In genomic region chr15:83164971-83165471, GRCm38 (mm10) we compare ENCODE assay signal across 8 mouse cellular contexts. TPM values are rescaled to one million over a fixed set of nuclear protein-coding genes. Genes with fewer than 3 reads are reported as not detected.
A peak's percentile ranks its signal among the peaks of the same experiment; 100 is the strongest.
DNase-seq lines count a peak whose midpoint lies in the region; ATAC-seq and TF ChIP-seq lines count a peak whose summit lies in the region.

No protein-coding gene starts in this region.

- TF ChIP-seq CTCF in gastrocnemius, adult 2 months (IDR thresholded peaks at IDR 0.05) = no peak

- ATAC-seq in midbrain, embryonic 11.5 days (ENCODE audit: low FRiP score) = no peak
- no peak for ATAC-seq in midbrain, embryonic 14.5 days (ENCODE audit: low FRiP score, low TSS enrichment)
- peak; percentile 53 for ATAC-seq in lung, embryonic 15.5 days (ENCODE audit: borderline replicate concordance, extremely low read depth, low FRiP score, low TSS enrichment)

- H3K9me3 ChIP-seq in midbrain, embryonic 11.5 days (ENCODE audit: control insufficient read depth, low read length) = no peaks in the 10 kb centered on the region
- no peaks in the 10 kb centered on the region for H3K9me3 ChIP-seq in midbrain, embryonic 14.5 days (ENCODE audit: control insufficient read depth, low read length)
- H3K9me3 ChIP-seq in lung, embryonic 15.5 days = no peaks in the 10 kb centered on the region

- peaks cover 14% of the 10 kb centered on the region for H3K4me1 ChIP-seq in midbrain, embryonic 11.5 days (ENCODE audit: control insufficient read depth, insufficient read depth, low read length)
- H3K4me1 ChIP-seq in midbrain, embryonic 14.5 days (ENCODE audit: control insufficient read depth, insufficient read depth, low read length) = no peaks in the 10 kb centered on the region
- H3K4me1 ChIP-seq in lung, embryonic 15.5 days = peaks cover 46% of the 10 kb centered on the region

- no peak overlapping the region for H3K4me3 ChIP-seq in midbrain, embryonic 11.5 days (ENCODE audit: low read depth, low read length)
- no peak overlapping the region for H3K4me3 ChIP-seq in midbrain, embryonic 14.5 days (replicated peaks; ENCODE audit: low read depth, low read length)
- H3K4me3 ChIP-seq in gastrocnemius, adult 2 months = peak overlapping the region; percentile 26
- no peak overlapping the region for H3K4me3 ChIP-seq in lung, embryonic 15.5 days

- no peak overlapping the region for H3K9ac ChIP-seq in midbrain, embryonic 11.5 days (ENCODE audit: low read length)
- H3K9ac ChIP-seq in midbrain, embryonic 14.5 days (replicated peaks; ENCODE audit: low read length) = no peak overlapping the region
- no peak overlapping the region for H3K9ac ChIP-seq in lung, embryonic 15.5 days

- WGBS in midbrain, embryonic 11.5 days = 69% methylated on average over 5 of the region's 5 CpGs
- WGBS in midbrain, embryonic 14.5 days = 80% methylated on average over 5 of the region's 5 CpGs
- 53% methylated on average over 5 of the region's 5 CpGs for WGBS in lung, embryonic 15.5 days

- no peak overlapping the region for H3K4me2 ChIP-seq in midbrain, embryonic 11.5 days
- no peak overlapping the region for H3K4me2 ChIP-seq in midbrain, embryonic 14.5 days (ENCODE audit: low read length)
- H3K4me2 ChIP-seq in lung, embryonic 15.5 days = no peak overlapping the region

- intact Hi-C loops in gastrocnemius, adult 2 months (cut with DNase I) = no loop called here

- no peak overlapping the region for H3K27ac ChIP-seq in midbrain, embryonic 11.5 days (ENCODE audit: low read depth, low read length)
- H3K27ac ChIP-seq in midbrain, embryonic 14.5 days (replicated peaks; ENCODE audit: low read depth, low read length) = no peak overlapping the region
- peak overlapping the region; percentile 81 for H3K27ac ChIP-seq in gastrocnemius, adult 2 months
- H3K27ac ChIP-seq in lung, embryonic 15.5 days = peak overlapping the region; percentile 54

- H3K27me3 ChIP-seq in midbrain, embryonic 11.5 days (ENCODE audit: control insufficient read depth, insufficient read depth, low read length) = no peaks in the 10 kb centered on the region
- no peaks in the 10 kb centered on the region for H3K27me3 ChIP-seq in midbrain, embryonic 14.5 days (ENCODE audit: control insufficient read depth, insufficient read depth, low read length)
- no peaks in the 10 kb centered on the region for H3K27me3 ChIP-seq in lung, embryonic 15.5 days

- H3K36me3 ChIP-seq in midbrain, embryonic 11.5 days (ENCODE audit: control insufficient read depth, insufficient read depth, low read length) = no peaks in the 10 kb centered on the region; the same call in 1 of the 2 replicates
- H3K36me3 ChIP-seq in midbrain, embryonic 14.5 days (ENCODE audit: control insufficient read depth, insufficient read depth, low read length) = peaks cover 18% of the 10 kb centered on the region
- H3K36me3 ChIP-seq in lung, embryonic 15.5 days = peaks cover 22% of the 10 kb centered on the region

- DNase-seq in midbrain, embryonic 11.5 days (ENCODE audit: low spot score, missing footprints) = peak; percentile 51
- DNase-seq in midbrain, embryonic 14.5 days = no peak
- DNase-seq in gastrocnemius, adult 2 months = peak; percentile 71
- DNase-seq in kidney, adult 18-20 months = peak; percentile 46
- DNase-seq in neural tube, embryonic 10.5 days (ENCODE audit: extremely low spot score, low spot score) = no peak
- DNase-seq in layer of hippocampus, postnatal 14 days (ENCODE audit: low spot score in 2 of 2) = no peak
- DNase-seq in right cerebral cortex, postnatal 14 days = no peak

RNA-seq across cellular contexts. Expression of gene Cyb5r3, which starts 7.4 kb away (rescaled TPM):
- polyA plus RNA-seq in midbrain, embryonic 11.5 days (2014; fragmentation: Nextera tagmentation; extraction: Ambion mirVana) = 156 and 161 TPM in 2 replicates
- polyA plus RNA-seq in midbrain, embryonic 14.5 days (2014; fragmentation: Nextera tagmentation; extraction: Ambion mirVana) = 89.7 and 107 TPM in 2 replicates
- total RNA-seq in gastrocnemius, adult 2 months (2021) = 10 to 100 TPM; 39.2 to 43.1 TPM
- polyA plus RNA-seq in lung, embryonic 15.5 days (2015; fragmentation: Nextera tagmentation; extraction: Ambion mirVana) = 139 and 155 TPM in 2 replicates
- total RNA-seq in layer of hippocampus, postnatal 14 days (2021) = 10 to 100 TPM; 80.9 to 89.8 TPM

RNA-seq across cellular contexts. Expression of gene Poldip3, which starts 15.8 kb away (rescaled TPM):
- 167 and 173 TPM in 2 replicates for polyA plus RNA-seq in midbrain, embryonic 11.5 days (2014; fragmentation: Nextera tagmentation; extraction: Ambion mirVana)
- polyA plus RNA-seq in midbrain, embryonic 14.5 days (2014; fragmentation: Nextera tagmentation; extraction: Ambion mirVana) = 148 and 174 TPM in 2 replicates
- total RNA-seq in gastrocnemius, adult 2 months (2021) = 10 to 100 TPM; 16.0 to 16.3 TPM
- 139 and 140 TPM in 2 replicates for polyA plus RNA-seq in lung, embryonic 15.5 days (2015; fragmentation: Nextera tagmentation; extraction: Ambion mirVana)
- 10 to 100 TPM; 85.8 to 87.6 TPM for total RNA-seq in layer of hippocampus, postnatal 14 days (2021)

RNA-seq across cellular contexts. Expression of gene Rrp7a, which starts 42.4 kb away (rescaled TPM):
- 70.5 and 79.6 TPM in 2 replicates for polyA plus RNA-seq in midbrain, embryonic 11.5 days (2014; fragmentation: Nextera tagmentation; extraction: Ambion mirVana)
- polyA plus RNA-seq in midbrain, embryonic 14.5 days (2014; fragmentation: Nextera tagmentation; extraction: Ambion mirVana) = 57.0 and 62.3 TPM in 2 replicates
- 10 to 100 TPM; 34.3 to 41.3 TPM for total RNA-seq in gastrocnemius, adult 2 months (2021)
- polyA plus RNA-seq in lung, embryonic 15.5 days (2015; fragmentation: Nextera tagmentation; extraction: Ambion mirVana) = 56.1 and 64.7 TPM in 2 replicates
- 100 to 1,000 TPM; 128 to 133 TPM for total RNA-seq in layer of hippocampus, postnatal 14 days (2021)

Comparison
In these comparisons a context has a peak if more than half of its experiments do, and no peak if none do; other contexts are left out.
1. DNase-seq: peak in midbrain, embryonic 11.5 days (single experiment), gastrocnemius, adult 2 months (single experiment) and kidney, adult 18-20 months (single experiment); none in midbrain, embryonic 14.5 days (single experiment), neural tube, embryonic 10.5 days (single experiment), layer of hippocampus, postnatal 14 days (0 of 2) and right cerebral cortex, postnatal 14 days (single experiment).
2. H3K27ac ChIP-seq: peak in gastrocnemius, adult 2 months (single experiment) and lung, embryonic 15.5 days (single experiment); none in midbrain, embryonic 11.5 days (single experiment) and midbrain, embryonic 14.5 days (single experiment).